In genomic region chr4:21847481-21848286, GRCm38 (mm10) we compare ENCODE assay signal across 8 mouse cellular contexts. TPM values are rescaled to one million over a fixed set of nuclear protein-coding genes. Genes with fewer than 3 reads are reported as not detected.
A peak's percentile ranks its signal among the peaks of the same experiment; 100 is the strongest.
DNase-seq lines count a peak whose midpoint lies in the region; ATAC-seq lines count a peak whose summit lies in the region.

Pnisr (plus strand) TSS chr4:21847583.

- H3K4me1 ChIP-seq in intestine, embryonic 14.5 days (replicated peaks; ENCODE audit: control insufficient read depth, insufficient read depth, low read length): peaks cover 8% of the 10 kb centered on the region; the same call in 1 of the 2 replicates

- H3K4me2 ChIP-seq in intestine, embryonic 14.5 days (ENCODE audit: low read length): peak within 1 kb of the TSS; percentile 63

- peak within 1 kb of the TSS; percentile 92 for H3K27ac ChIP-seq in intestine, embryonic 14.5 days (ENCODE audit: low read depth)

- peak; percentile 90 to 92 for DNase-seq in adrenal gland, adult 18-20 months (ENCODE audit: low spot score in 2 of 2)
- peak; percentile 98 for DNase-seq in embryo, embryonic 11 days
- DNase-seq in gastrocnemius, postnatal 25 days: peak; percentile 90
- DNase-seq in intestine, embryonic 14.5 days (ENCODE audit: low spot score): peak; percentile 98
- DNase-seq in left cerebral cortex, postnatal 14 days (ENCODE audit: low spot score in 2 of 2): peak; percentile 96 to 98
- peak; percentile 97 for DNase-seq in mesoderm, embryonic 11.5 days (ENCODE audit: low read depth, low spot score)
- DNase-seq in right cerebral cortex, postnatal 36 days (ENCODE audit: low spot score in 2 of 2): peak; percentile 94 to 95
- DNase-seq in yolk sac, embryonic 10.5 days (ENCODE audit: low spot score): peak; percentile 93

- peak within 1 kb of the TSS; percentile 95 for H3K4me3 ChIP-seq in intestine, embryonic 14.5 days (ENCODE audit: low read depth, low read length)

- ATAC-seq in intestine, embryonic 14.5 days (replicated peaks; ENCODE audit: low FRiP score, low TSS enrichment, low read depth): peak; percentile 98

- H3K9me3 ChIP-seq in intestine, embryonic 14.5 days (ENCODE audit: control insufficient read depth, low read length): no peaks in the 10 kb centered on the region

- H3K36me3 ChIP-seq in intestine, embryonic 14.5 days (ENCODE audit: control insufficient read depth, insufficient read depth, low read length): no peaks in the 10 kb centered on the region

- no peaks in the 10 kb centered on the region for H3K27me3 ChIP-seq in intestine, embryonic 14.5 days (replicated peaks; ENCODE audit: control insufficient read depth, insufficient read depth, low read length)

- intact Hi-C loops in left cerebral cortex, postnatal 14 days (cut with DNase I): loop anchor here (5.0 to 10.0 kb wide), 2 partner anchors 107 to 145 kb away; no protein-coding TSS in a partner anchor

- H3K9ac ChIP-seq in intestine, embryonic 14.5 days (ENCODE audit: low read length): peak within 1 kb of the TSS; percentile 96

- WGBS in intestine, embryonic 14.5 days: under 1% methylated on average over 50 of the region's 50 CpGs

RNA-seq across cellular contexts. Expression of gene Pnisr, which starts in this region (rescaled TPM):
- total RNA-seq in adrenal gland, adult 18-20 months (2021): 100 to 1,000 TPM in 1 of 2 experiments, 10 to 100 TPM in 1; 84.7 to 108 TPM
- 10 to 100 TPM; 32.4 to 37.5 TPM for total RNA-seq in gastrocnemius, postnatal 25 days (2021)
- polyA plus RNA-seq in intestine, embryonic 14.5 days (2014; fragmentation: Nextera tagmentation; extraction: Ambion mirVana): 136 and 144 TPM in 2 replicates
- total RNA-seq in left cerebral cortex, postnatal 14 days (2021): 100 to 1,000 TPM; 160 to 164 TPM

Comparison
In these comparisons a context has a peak if more than half of its experiments do, and no peak if none do; other contexts are left out.
1. Peak in every context shown above with its lines: DNase-seq, ATAC-seq, H3K4me3 ChIP-seq and H3K27ac ChIP-seq.